Mouse (Mus musculus) hindbrain, postnatal 0 days (tissue): ENCODE results near the gene Mlf2. TPM values are rescaled to one million over a fixed set of nuclear protein-coding genes. Genes with fewer than 3 reads are reported as not detected.

ENCODE experiments used
- ATAC-seq: fragments of 200-750 bp; cut with Nextera tagmentation; 2 replicates; pipeline ENCODE4 v1.8.0; 2017; ENCODE audit warnings: mild to moderate bottlenecking, moderate TSS enrichment, moderate library complexity
- DNase-seq: peaks from one replicate; pipeline ENCODE4 v3.0.0-alpha.2; 2015; ENCODE audit warnings: low spot score
- H3K27ac ChIP-seq: fragments of 300-500 bp; sonication (generic); 2 replicates; pipeline ENCODE4 v1.5.1; 2014; ENCODE audit warnings: mild to moderate bottlenecking
- H3K27me3 ChIP-seq: fragments of 300-500 bp; sonication (generic); 2 replicates; pipeline ENCODE4 v1.6.1; 2014; ENCODE audit warnings: low read length, mixed read lengths; ENCODE audit not compliant: insufficient read depth
- H3K36me3 ChIP-seq: fragments of 300-500 bp; sonication (generic); 2 replicates; pipeline ENCODE4 v1.6.1; 2014; ENCODE audit warnings: low read length, mixed read lengths; ENCODE audit not compliant: insufficient read depth
- H3K4me1 ChIP-seq: fragments of 300-500 bp; sonication (generic); 2 replicates; pipeline ENCODE4 v1.6.1; 2014; ENCODE audit warnings: antibody characterized with exemption, low read length, mixed read lengths; ENCODE audit not compliant: insufficient read depth
- H3K4me2 ChIP-seq: fragments of 300-500 bp; sonication (generic); 2 replicates; pipeline ENCODE4 v1.6.1; 2014; ENCODE audit warnings: low read depth, mild to moderate bottlenecking, low read length, moderate library complexity, mixed read lengths
- H3K4me3 ChIP-seq: fragments of 300-500 bp; sonication (generic); 2 replicates; pipeline ENCODE4 v1.5.1; 2014; ENCODE audit warnings: low read length
- H3K9ac ChIP-seq: fragments of 300-500 bp; sonication (generic); replicated peaks from 2 replicates; pipeline ENCODE4 v1.6.1; 2014; ENCODE audit warnings: mild to moderate bottlenecking, low read length, moderate library complexity, mixed read lengths
- H3K9me3 ChIP-seq: fragments of 300-500 bp; sonication (generic); 2 replicates; pipeline ENCODE4 v1.6.1; 2016; ENCODE audit warnings: low read length, mixed read lengths
- CTCF ChIP-seq: IDR thresholded peaks from 2 replicates; pipeline ENCODE4 v1.5.1; 2016; ENCODE audit warnings: antibody characterized with exemption, control low read depth, low read depth
- WGBS: fragments of 180-500 bp; shearing (Covaris S2); extraction: QIAGEN DNeasy Blood & Tissue Kit; methylation state at CpG from one replicate; pipeline ENCODE4 v1.1.7; 2014; 5-methylcytosine and 5-hydroxymethylcytosine counted together
- polyA plus RNA-seq: library from polyadenylated mRNA; unstranded; fragments of >200 nt; fragmentation: Nextera tagmentation; extraction: Ambion mirVana; gene quantifications from 2 replicates; pipeline ENCODE4 v1.2.1, GENCODE M21; 2015
- total RNA-seq: library from RNA; depleted of rRNA; stranded (reverse); fragments of >200 nt; gene quantifications from 2 replicates; pipeline ENCODE4 v1.2.3, GENCODE M21; 2014

Mlf2 gene
- total and polyA plus RNA-seq, 2 experiments from 2014 or later: 628 to 639 TPM

DNA sequence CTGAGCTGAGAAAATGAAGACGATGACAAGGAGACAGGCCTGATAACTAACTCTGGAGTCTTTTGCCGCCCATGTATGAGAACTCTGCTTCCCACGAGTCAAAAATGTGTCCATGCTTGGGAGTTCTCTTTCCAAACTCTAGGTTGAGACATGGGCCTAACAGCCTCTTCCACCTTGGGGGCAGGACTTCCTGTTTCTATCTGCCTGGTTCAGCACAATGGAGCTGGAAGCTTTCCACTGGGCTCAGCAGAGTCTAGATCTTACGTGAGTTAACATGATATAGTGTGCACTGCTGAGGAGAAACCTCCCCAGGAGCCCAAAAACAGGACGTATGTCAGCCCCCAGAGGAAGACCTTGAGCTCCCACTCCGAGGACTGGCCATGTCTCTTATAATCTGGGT lies 18.0 kb upstream of the Mlf2 start:
- Histone ChIP-seq H3K4me2 (no peak overlapping the region), H3K27ac (0 out of 2 replicates have a peak overlapping the region, but pooled peaks have one; percentile 15), H3K9me3 (no peaks in the 10 kb centered on the region), H3K27me3 (no peaks in the 10 kb centered on the region), H3K4me3 (no peak overlapping the region), H3K9ac (no peak overlapping the region), H3K36me3 (peaks cover 13% of the 10 kb centered on the region), H3K4me1 (peaks cover 20% of the 10 kb centered on the region)
- no peak for TF ChIP-seq CTCF
- no peak for DNase-seq
- 49% methylated on average over 6 of the region's 6 CpGs for WGBS
- no peak for ATAC-seq

DNA sequence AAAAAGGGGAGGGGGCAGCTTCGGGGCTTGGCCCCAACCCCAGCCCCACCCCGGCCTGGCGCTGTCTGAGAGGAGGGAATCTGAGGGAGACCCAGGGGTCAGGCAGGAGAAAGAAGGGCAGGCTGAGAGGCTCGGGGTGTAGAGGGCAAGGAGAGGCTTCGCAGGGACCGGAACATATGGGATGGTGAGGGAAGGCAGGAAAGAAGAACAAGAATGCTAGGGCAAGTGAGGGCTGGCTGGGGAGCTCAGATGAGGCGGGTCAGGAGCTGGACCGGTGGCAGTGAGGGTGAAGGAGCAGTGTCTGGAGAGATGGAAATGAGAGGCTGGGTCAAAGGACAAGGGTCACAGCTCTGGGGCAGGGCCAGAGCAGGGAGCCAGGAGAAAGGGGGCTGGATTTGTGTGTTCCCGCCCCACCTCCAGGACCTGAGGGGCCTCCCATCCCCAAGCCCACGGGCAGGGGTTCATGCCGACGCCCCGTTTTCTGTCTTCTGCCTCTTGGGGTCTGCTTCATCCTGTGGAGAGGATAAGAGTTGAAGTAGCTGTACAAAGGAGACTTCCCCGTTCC lies 17.4 kb upstream of the Mlf2 start:
- H3K9ac ChIP-seq: no peak overlapping the region
- peaks cover 13% of the 10 kb centered on the region for H3K36me3 ChIP-seq
- no peak overlapping the region for H3K4me2 ChIP-seq
- WGBS: 50% methylated on average over 13 of the region's 14 CpGs
- H3K27ac ChIP-seq: 0 out of 2 replicates have a peak overlapping the region, but pooled peaks have one; percentile 15
- no peaks in the 10 kb centered on the region for H3K9me3 ChIP-seq
- peaks cover 25% of the 10 kb centered on the region for H3K4me1 ChIP-seq
- no peak for ATAC-seq
- H3K27me3 ChIP-seq: no peaks in the 10 kb centered on the region
- H3K4me3 ChIP-seq: no peak overlapping the region
- no peak for TF ChIP-seq CTCF
- no peak for DNase-seq

DNA sequence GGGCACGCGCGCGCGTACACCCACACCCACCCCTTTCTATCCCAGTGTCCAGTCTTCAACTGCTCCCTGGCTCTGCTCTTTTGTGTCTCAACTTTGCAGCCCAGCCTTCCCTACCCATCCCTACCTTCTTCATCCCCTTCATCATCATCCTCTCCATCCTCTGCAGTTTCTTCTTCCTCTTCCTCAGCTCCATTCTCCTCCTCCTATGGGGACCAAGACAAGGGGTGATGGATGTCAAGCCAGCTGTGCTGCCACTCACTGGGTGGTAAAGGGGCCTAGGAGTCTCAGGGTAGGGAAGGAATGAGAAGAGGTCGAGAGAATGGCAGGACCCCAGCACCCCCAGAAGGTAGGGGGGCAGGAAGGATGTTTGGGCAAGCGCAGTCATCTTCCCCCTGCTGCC lies 16.7 kb upstream of the Mlf2 start:
- Histone ChIP-seq H3K4me1 (peaks cover 29% of the 10 kb centered on the region), H3K27me3 (no peaks in the 10 kb centered on the region), H3K4me2 (peak overlapping the region; percentile 98), H3K36me3 (peaks cover 13% of the 10 kb centered on the region), H3K9ac (no peak overlapping the region), H3K4me3 (peak overlapping the region; percentile 89; the same call in 1 of the 2 replicates), H3K9me3 (no peaks in the 10 kb centered on the region), H3K27ac (0 out of 2 replicates have a peak overlapping the region, but pooled peaks have one; percentile 2)
- TF ChIP-seq CTCF: no peak
- no peak for DNase-seq
- no peak for ATAC-seq
- 79% methylated on average over 7 of the region's 7 CpGs for WGBS

DNA sequence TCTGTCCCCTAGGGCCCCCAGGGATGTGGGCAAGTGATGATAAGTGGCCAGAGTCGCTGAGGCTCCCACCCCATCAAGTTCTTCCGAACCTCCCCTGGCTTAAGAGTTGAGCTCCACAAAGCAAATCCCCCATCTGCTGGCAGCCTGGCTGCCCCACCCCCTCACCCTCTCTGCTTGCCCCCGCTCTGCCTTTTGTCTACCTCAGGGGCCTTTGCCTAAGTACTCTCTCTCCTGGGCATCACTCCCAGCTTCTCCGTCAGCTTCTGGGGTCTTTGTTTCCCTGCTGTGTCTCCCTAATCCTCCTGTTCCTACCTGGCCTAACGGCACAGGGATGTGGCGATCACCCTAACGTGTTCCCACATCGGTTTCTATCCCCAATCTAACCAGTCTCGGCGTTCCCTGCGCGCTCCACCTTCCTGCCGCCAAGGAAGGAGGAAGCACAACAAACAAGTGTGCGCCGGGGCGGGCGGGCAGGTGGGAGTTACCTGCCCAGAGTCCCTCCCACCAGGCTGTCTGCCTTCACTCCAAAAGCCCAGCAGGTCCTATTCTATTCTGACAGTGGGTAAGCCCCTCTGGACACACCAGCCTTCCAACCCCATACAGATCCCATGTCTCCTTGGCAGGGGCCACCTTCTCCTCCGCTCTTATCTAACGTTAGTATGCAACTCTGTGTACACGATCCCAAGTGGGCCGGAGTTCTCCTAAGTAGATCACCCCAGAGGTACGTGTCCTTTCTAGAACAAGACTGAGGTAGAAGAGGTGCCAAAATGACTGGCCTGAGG lies 15.8 kb upstream of the Mlf2 start:
- TF ChIP-seq CTCF: no peak
- 8% methylated on average over 22 of the region's 22 CpGs for WGBS
- Histone ChIP-seq H3K36me3 (peaks cover 13% of the 10 kb centered on the region), H3K27ac (peak overlapping the region; percentile 100), H3K4me3 (peak overlapping the region; percentile 89), H3K27me3 (no peaks in the 10 kb centered on the region), H3K9me3 (no peaks in the 10 kb centered on the region), H3K4me2 (peak overlapping the region; percentile 98), H3K4me1 (peaks cover 27% of the 10 kb centered on the region), H3K9ac (peak overlapping the region; percentile 100)
- DNase-seq (peak; percentile 55), ATAC-seq (no peak)

DNA sequence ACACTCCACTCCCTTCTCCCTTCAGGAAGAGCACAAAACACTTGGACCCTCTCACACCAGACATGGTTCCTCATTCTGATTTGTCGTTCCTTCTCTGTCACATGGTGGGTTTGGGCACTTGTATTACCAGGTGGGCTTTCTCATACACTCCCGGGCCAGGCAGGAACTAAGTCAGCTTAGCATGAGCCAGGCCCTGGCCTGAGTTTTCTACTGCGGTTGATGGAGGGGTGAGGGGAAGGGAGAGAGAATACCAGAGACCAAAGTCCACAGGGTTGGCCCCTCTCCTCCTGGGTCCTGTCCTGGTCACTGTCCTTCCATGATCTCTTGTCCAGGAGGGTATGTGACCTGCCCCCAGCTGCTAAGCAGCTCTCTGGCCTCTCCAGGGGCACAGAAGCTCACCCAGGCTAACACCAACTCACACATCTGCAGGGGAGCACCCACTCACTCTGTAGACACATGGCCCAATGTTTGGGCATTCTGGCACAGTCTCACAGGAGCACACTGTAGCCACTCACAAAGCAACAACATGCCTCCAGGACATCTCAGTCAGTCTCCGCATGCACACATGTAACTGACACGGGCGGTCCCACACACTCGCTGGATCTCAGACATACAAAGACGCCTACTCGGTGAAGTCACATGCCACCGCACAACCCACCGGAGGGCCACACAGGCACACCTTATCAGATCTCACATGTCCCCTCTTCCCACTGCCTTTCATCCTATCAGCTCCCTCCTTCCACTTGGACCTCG lies 15.1 kb upstream of the Mlf2 start:
- Histone ChIP-seq H3K4me2 (peak overlapping the region; percentile 98), H3K9ac (peak overlapping the region; percentile 100), H3K4me1 (peaks cover 32% of the 10 kb centered on the region), H3K27me3 (no peaks in the 10 kb centered on the region), H3K27ac (peak overlapping the region; percentile 100), H3K4me3 (peak overlapping the region; percentile 89), H3K36me3 (peaks cover 13% of the 10 kb centered on the region), H3K9me3 (no peaks in the 10 kb centered on the region)
- DNase-seq: peak; percentile 63
- ATAC-seq: 0 out of 2 replicates have a peak, but pooled peaks have one; percentile 2
- WGBS: 1% methylated on average over 12 of the region's 12 CpGs
- no peak for TF ChIP-seq CTCF

DNA sequence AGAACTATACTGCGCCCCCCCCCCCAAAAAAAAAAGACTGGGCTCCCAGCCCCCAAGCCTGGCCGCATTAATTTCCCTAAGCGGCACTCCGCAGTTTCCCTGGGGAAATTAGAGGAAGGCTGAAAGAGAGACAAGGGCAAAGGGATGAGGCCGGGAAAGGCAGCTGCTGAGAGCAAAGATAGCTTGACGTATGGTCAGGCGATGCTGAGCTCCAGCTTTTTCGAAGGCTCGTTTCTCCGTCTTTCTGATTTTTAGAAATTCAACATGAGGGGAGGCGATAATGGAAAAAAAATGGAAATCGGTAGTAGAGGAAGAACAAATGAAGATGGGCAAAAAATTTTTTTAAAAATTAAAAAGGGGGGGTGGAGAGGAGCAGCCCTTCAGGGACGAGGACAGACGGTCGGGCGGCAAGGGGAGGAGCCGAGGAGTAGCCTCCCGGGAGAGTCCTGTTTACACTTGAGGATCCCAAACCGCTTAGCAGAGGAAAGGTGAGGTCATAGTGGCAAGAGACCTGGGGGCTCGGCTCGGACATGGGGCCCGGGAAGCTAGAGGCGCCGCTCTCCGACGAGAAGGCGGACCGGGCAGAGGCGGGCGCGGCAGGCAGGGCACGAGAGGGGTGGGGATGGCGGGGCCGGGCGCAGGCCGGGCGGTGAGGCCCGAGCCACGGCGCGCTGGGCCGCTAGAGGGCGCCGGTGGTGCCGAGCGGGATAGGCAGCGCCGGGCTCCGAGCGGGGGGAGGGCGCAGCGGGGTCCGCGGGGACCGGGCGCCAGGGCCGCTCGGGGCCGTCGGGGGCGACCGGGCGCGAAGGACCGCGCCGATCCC lies 14.3 kb upstream of the Mlf2 start:
- WGBS: under 1% methylated on average over 46 of the region's 67 CpGs
- Histone ChIP-seq H3K4me3 (peak overlapping the region; percentile 89), H3K36me3 (peaks cover 13% of the 10 kb centered on the region), H3K27ac (peak overlapping the region; percentile 100), H3K9ac (peak overlapping the region; percentile 100), H3K9me3 (no peaks in the 10 kb centered on the region), H3K27me3 (no peaks in the 10 kb centered on the region), H3K4me1 (peaks cover 32% of the 10 kb centered on the region), H3K4me2 (peak overlapping the region; percentile 98)
- ATAC-seq: peak; percentile 56
- no peak; the same call in 1 of the 2 replicates for TF ChIP-seq CTCF
- peak; percentile 94 for DNase-seq
